Mouse (Mus musculus) forebrain, embryonic 12.5 days (tissue): ENCODE measurements around the gene Stard3. TPM values are rescaled to one million over a fixed set of nuclear protein-coding genes. Genes with fewer than 3 reads are reported as not detected.

Experiments
- ATAC-seq: fragments of 200-750 bp; cut with Nextera tagmentation; 2 replicates; pipeline ENCODE4 v1.8.0; 2017; ENCODE audit warnings: moderate TSS enrichment; ENCODE audit not compliant: low FRiP score
- H3K27ac ChIP-seq: fragments of 300-500 bp; sonication (generic); 2 replicates; pipeline ENCODE4 v1.5.1; 2016; ENCODE audit warnings: mild to moderate bottlenecking
- H3K27me3 ChIP-seq: fragments of 300-500 bp; sonication (generic); 2 replicates; pipeline ENCODE4 v1.6.1; 2016; ENCODE audit warnings: mild to moderate bottlenecking
- H3K36me3 ChIP-seq: fragments of 300-500 bp; sonication (generic); replicated peaks from 2 replicates; pipeline ENCODE4 v1.6.1; 2016; ENCODE audit warnings: mild to moderate bottlenecking
- H3K4me1 ChIP-seq: fragments of 300-500 bp; sonication (generic); 2 replicates; pipeline ENCODE4 v1.6.1; 2016
- H3K4me2 ChIP-seq: fragments of 300-500 bp; sonication (generic); 2 replicates; pipeline ENCODE4 v1.6.1; 2016; ENCODE audit warnings: mild to moderate bottlenecking, moderate library complexity
- H3K4me3 ChIP-seq: fragments of 300-500 bp; sonication (generic); replicated peaks from 2 replicates; pipeline ENCODE4 v1.5.1; 2016; ENCODE audit warnings: mild to moderate bottlenecking
- H3K9ac ChIP-seq: fragments of 300-500 bp; sonication (generic); 2 replicates; pipeline ENCODE4 v1.6.1; 2016; ENCODE audit warnings: mild to moderate bottlenecking
- H3K9me3 ChIP-seq: fragments of 300-500 bp; sonication (generic); 2 replicates; pipeline ENCODE4 v1.6.1; 2016
- WGBS: fragments of 180-500 bp; shearing (Covaris S2); methylation state at CpG from one replicate; pipeline ENCODE4 v1.1.7; 2016; 5-methylcytosine and 5-hydroxymethylcytosine counted together
- polyA plus RNA-seq: library from polyadenylated mRNA; unstranded; fragments of >200 nt; fragmentation: Nextera tagmentation; extraction: Ambion mirVana; gene quantifications from 2 replicates; pipeline ENCODE4 v1.2.1, GENCODE M21; 2016

Stard3 gene
- polyA plus RNA-seq, 1 experiment from 2014 or later: 42.0 TPM

GRCm38 (mm10) chr11:98426592-98426991 is 68.4 kb downstream of the Stard3 start:
- Histone ChIP-seq H3K4me2 (no peak overlapping the region), H3K9ac (no peak overlapping the region), H3K9me3 (no peaks in the 10 kb centered on the region), H3K27ac (no peak overlapping the region), H3K27me3 (no peaks in the 10 kb centered on the region), H3K36me3 (peaks cover 13% of the 10 kb centered on the region; the same call in 1 of the 2 replicates), H3K4me1 (no peaks in the 10 kb centered on the region), H3K4me3 (no peak overlapping the region)
- WGBS: 93% methylated on average over 7 of the region's 7 CpGs
- ATAC-seq: no peak

DNA sequence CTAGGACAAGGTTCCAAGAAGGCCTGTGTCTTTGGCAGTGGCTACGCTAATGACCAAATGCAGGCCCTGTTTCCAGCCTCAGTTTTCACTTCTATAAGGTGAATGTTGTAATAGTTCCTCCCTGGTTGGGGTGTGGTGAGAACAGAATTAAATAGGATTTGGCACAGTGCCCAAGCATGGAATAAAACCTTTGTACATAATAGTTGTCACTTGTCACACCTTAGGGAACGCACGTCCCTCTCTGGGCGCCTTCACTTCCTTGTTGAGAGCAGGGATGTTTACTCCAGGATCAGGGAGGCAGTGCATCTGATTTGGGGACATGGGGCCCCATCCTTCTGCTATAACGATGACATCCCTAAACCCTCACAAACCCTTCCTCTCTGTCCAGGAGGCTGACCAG is 70.3 kb downstream of the Stard3 start:
- no peak overlapping the region for H3K9ac ChIP-seq
- no peak overlapping the region for H3K27ac ChIP-seq
- no peaks in the 10 kb centered on the region for H3K9me3 ChIP-seq
- 87% methylated on average over 5 of the region's 5 CpGs for WGBS
- no peaks in the 10 kb centered on the region for H3K27me3 ChIP-seq
- no peak for ATAC-seq
- H3K4me1 ChIP-seq: no peaks in the 10 kb centered on the region
- H3K4me2 ChIP-seq: no peak overlapping the region
- H3K36me3 ChIP-seq: 0 out of 2 replicates have a peak, but pooled peaks cover 13% of the 10 kb centered on the region
- no peak overlapping the region for H3K4me3 ChIP-seq

Other genes with a start within 250 kb of the Stard3 start
- gene Fbxl20, start 208.0 kb upstream of the Stard3 start, polyA plus RNA-seq: 29.5 and 29.9 TPM in 2 replicates
- gene Med1, start 165.1 kb upstream of the Stard3 start, polyA plus RNA-seq: 68.7 and 79.9 TPM in 2 replicates
- 17.9 and 20.0 TPM in 2 replicates for gene Cdk12, start 155.3 kb upstream of the Stard3 start, polyA plus RNA-seq
- 19.9 and 20.5 TPM in 2 replicates for gene Neurod2, start 28.7 kb upstream of the Stard3 start, polyA plus RNA-seq
- gene Ppp1r1b, start 10.0 kb upstream of the Stard3 start, polyA plus RNA-seq: 3.0 and 3.1 TPM in 2 replicates
- gene Tcap, start 25.4 kb downstream of the Stard3 start, polyA plus RNA-seq: 0.20 and 0.36 TPM in 2 replicates
- 0.17 TPM in 1 of 2 replicates, not detected in the other for gene Pnmt, start 28.1 kb downstream of the Stard3 start, polyA plus RNA-seq
- 7.7 and 8.3 TPM in 2 replicates for gene Pgap3, start 42.1 kb downstream of the Stard3 start, polyA plus RNA-seq
- 16.4 and 17.8 TPM in 2 replicates for gene Erbb2, start 54.1 kb downstream of the Stard3 start, polyA plus RNA-seq
- 142 and 154 TPM in 2 replicates for gene Mien1, start 80.6 kb downstream of the Stard3 start, polyA plus RNA-seq
- gene Grb7, start 88.0 kb downstream of the Stard3 start, polyA plus RNA-seq: 1.1 and 1.6 TPM in 2 replicates
- 0.04 TPM in 1 of 2 replicates, not detected in the other for gene Ikzf3, start 187.7 kb downstream of the Stard3 start, polyA plus RNA-seq
- gene Zpbp2, start 192.7 kb downstream of the Stard3 start, polyA plus RNA-seq: 0.17 TPM in 1 of 2 replicates, not detected in the other
- 67.3 and 67.4 TPM in 2 replicates for gene Ormdl3, start 229.0 kb downstream of the Stard3 start, polyA plus RNA-seq
- not detected in 2 replicates for gene Lrrc3c, start 239.9 kb downstream of the Stard3 start, polyA plus RNA-seq